Mouse (Mus musculus): Measurements from ENCODE around the gene Abca9. TPM values are rescaled to one million over a fixed set of nuclear protein-coding genes. Genes with fewer than 3 reads are reported as not detected.
A peak's percentile ranks its signal among the peaks of the same experiment; 100 is the strongest.

The Abca9 gene
- polyA plus RNA-seq, 1 experiment: 2.6 TPM

DNA sequence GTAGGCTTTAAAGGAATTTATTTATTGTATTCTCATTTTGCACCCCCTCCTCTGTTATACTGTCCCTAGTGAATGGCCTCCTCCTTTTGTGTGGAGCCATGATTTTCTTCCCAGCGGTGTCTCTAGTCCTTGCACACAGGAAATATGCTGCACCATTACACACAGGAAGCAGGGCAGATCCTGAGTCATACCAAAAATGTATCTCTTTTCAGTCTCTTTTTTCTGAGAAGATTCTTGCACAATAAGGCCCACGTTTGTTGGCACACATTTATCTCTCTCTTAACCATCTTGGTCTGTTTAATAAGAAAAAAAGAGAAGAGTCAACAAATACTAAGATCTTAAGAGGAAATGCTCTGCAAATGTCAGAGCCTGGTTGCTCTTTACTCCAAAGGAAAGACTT, 76.7 kb downstream of the Abca9 start:
- no peaks in the 10 kb centered on the region for H3K27me3 ChIP-seq (replicated peaks; ENCODE audit: control insufficient read depth, insufficient read depth, low read length)
- WGBS: 69% methylated on average over 2 of the region's 2 CpGs
- TF ChIP-seq CTCF (conservative IDR thresholded peaks at IDR 0.05; ENCODE audit: insufficient read depth, insufficient read length, low read depth, low read length) (no peak), POLR2A (IDR thresholded peaks at IDR 0.05; ENCODE audit: low read depth, low read length) (no peak)
- H3K36me3 ChIP-seq (ENCODE audit: control insufficient read depth, insufficient read depth, low read length): no peaks in the 10 kb centered on the region
- H3K4me3 ChIP-seq (ENCODE audit: insufficient read depth, low read depth, low read length): no peak overlapping the region
- H3K27ac ChIP-seq (ENCODE audit: insufficient read depth, low read depth, low read length): no peak overlapping the region
- no peak for DNase-seq
- no peaks in the 10 kb centered on the region for H3K4me1 ChIP-seq (ENCODE audit: control insufficient read depth, insufficient read depth, low read length)

DNA sequence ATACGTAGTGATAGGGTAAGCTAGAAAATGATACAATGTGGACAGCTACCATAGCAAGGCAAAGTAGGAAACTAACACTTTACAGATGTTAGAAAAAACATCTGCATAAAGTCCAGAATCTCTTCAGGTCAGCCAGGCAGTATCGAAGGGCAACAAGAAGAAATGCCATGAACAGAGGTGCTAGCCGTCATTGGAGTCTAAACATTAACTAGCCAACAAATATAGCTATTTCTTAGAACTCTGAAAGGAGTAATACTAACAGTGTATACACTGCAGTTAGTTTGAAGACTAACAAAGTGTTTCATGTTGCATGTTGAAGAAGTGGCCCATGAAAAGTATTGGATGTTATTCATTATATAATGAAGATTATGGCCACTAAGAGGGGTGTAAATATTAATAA, 95.8 kb downstream of the Abca9 start:
- H3K4me3 ChIP-seq (ENCODE audit: insufficient read depth, low read depth, low read length): no peak overlapping the region
- no peak overlapping the region for H3K27ac ChIP-seq (ENCODE audit: insufficient read depth, low read depth, low read length)
- H3K27me3 ChIP-seq (replicated peaks; ENCODE audit: control insufficient read depth, insufficient read depth, low read length): no peaks in the 10 kb centered on the region
- no peaks in the 10 kb centered on the region for H3K4me1 ChIP-seq (ENCODE audit: control insufficient read depth, insufficient read depth, low read length)
- H3K36me3 ChIP-seq (ENCODE audit: control insufficient read depth, insufficient read depth, low read length): no peaks in the 10 kb centered on the region
- TF ChIP-seq CTCF (conservative IDR thresholded peaks at IDR 0.05; ENCODE audit: insufficient read depth, insufficient read length, low read depth, low read length): no peak
- no peak for TF ChIP-seq POLR2A (IDR thresholded peaks at IDR 0.05; ENCODE audit: low read depth, low read length)
- no peak for DNase-seq
- 45% methylated on average over 3 of the region's 3 CpGs for WGBS

DNA sequence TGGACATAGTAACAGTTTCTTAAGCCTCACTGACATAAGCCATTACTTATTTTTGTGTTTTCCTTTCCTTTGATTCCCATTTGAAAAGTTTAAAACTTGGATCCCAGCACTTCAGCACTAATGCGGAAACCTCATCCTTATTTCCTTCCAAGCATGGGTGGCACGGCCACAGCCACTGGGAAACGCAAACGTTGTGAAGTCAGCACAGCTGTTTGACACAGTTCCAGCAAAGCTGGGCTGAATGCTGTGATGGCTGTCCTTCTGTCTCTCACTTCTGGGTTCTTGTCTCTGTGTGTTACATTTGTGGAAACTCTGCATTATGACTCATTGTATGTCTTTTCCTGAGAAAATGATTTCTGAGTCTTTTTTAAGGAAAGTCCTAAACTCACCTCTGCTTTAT, 107.0 kb downstream of the Abca9 start:
- Histone ChIP-seq H3K4me3 (ENCODE audit: insufficient read depth, low read depth, low read length) (no peak overlapping the region), H3K36me3 (ENCODE audit: control insufficient read depth, insufficient read depth, low read length) (no peaks in the 10 kb centered on the region), H3K27me3 (replicated peaks; ENCODE audit: control insufficient read depth, insufficient read depth, low read length) (no peaks in the 10 kb centered on the region), H3K27ac (ENCODE audit: insufficient read depth, low read depth, low read length) (no peak overlapping the region), H3K4me1 (ENCODE audit: control insufficient read depth, insufficient read depth, low read length) (no peaks in the 10 kb centered on the region)
- DNase-seq: no peak
- TF ChIP-seq POLR2A (IDR thresholded peaks at IDR 0.05; ENCODE audit: low read depth, low read length) (no peak), CTCF (conservative IDR thresholded peaks at IDR 0.05; ENCODE audit: insufficient read depth, insufficient read length, low read depth, low read length) (no peak)
- WGBS: 63% methylated on average over 4 of the region's 4 CpGs

DNA sequence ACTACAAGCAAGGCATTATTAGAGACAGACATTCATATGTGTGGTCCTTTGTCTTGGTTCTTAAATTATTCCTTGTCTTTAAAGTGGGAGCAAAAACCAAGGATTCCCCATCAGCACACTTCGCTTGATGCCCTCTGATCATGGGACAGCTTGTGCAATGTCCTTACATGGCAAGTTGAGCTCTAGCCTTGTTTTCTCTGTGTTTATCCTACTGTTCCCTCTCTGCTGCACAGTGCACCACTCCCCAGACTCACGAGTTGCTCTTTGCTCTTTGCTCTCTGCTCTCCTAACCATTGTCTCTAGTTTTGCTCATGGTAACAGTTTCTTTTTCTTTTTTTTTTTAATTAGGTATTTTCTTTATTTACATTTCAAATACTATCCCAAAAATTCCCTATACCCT, 107.9 kb downstream of the Abca9 start:
- Histone ChIP-seq H3K27me3 (replicated peaks; ENCODE audit: control insufficient read depth, insufficient read depth, low read length) (no peaks in the 10 kb centered on the region), H3K36me3 (ENCODE audit: control insufficient read depth, insufficient read depth, low read length) (no peaks in the 10 kb centered on the region), H3K4me3 (ENCODE audit: insufficient read depth, low read depth, low read length) (no peak overlapping the region), H3K27ac (ENCODE audit: insufficient read depth, low read depth, low read length) (no peak overlapping the region), H3K4me1 (ENCODE audit: control insufficient read depth, insufficient read depth, low read length) (no peaks in the 10 kb centered on the region)
- DNase-seq: peak; percentile 43
- no peak for TF ChIP-seq CTCF (conservative IDR thresholded peaks at IDR 0.05; ENCODE audit: insufficient read depth, insufficient read length, low read depth, low read length)
- no peak for TF ChIP-seq POLR2A (IDR thresholded peaks at IDR 0.05; ENCODE audit: low read depth, low read length)
- 44% methylated on average over 2 of the region's 2 CpGs for WGBS

DNA sequence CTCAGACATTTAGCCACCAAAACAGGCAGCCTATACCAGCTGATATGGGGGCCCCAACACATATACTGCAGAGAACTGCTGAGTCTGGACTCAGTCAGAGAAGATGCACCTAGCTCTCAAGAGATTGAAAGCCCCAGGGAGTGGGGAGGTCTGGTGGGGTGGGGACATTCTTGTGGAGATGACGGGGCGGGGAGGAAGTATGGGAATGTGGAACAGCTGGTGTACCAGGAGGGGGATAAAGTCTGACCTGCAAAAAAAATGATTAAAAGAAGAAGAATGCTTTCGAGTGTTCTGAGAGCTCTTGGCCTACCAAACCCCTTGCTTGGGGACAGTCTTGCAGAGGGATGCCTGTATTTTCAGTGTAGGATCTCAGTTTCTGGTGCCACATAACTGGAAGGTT, 114.3 kb downstream of the Abca9 start:
- DNase-seq: no peak
- Histone ChIP-seq H3K4me1 (ENCODE audit: control insufficient read depth, insufficient read depth, low read length) (no peaks in the 10 kb centered on the region), H3K4me3 (ENCODE audit: insufficient read depth, low read depth, low read length) (no peak overlapping the region), H3K36me3 (ENCODE audit: control insufficient read depth, insufficient read depth, low read length) (no peaks in the 10 kb centered on the region), H3K27me3 (replicated peaks; ENCODE audit: control insufficient read depth, insufficient read depth, low read length) (no peaks in the 10 kb centered on the region), H3K27ac (ENCODE audit: insufficient read depth, low read depth, low read length) (no peak overlapping the region)
- 57% methylated on average over 3 of the region's 3 CpGs for WGBS
- TF ChIP-seq POLR2A (IDR thresholded peaks at IDR 0.05; ENCODE audit: low read depth, low read length) (no peak), CTCF (conservative IDR thresholded peaks at IDR 0.05; ENCODE audit: insufficient read depth, insufficient read length, low read depth, low read length) (no peak)

Other genes starting within 250 kb of the Abca9 start
- 0.54 and 0.69 TPM in 2 replicates for gene Abca8b, start 172.4 kb downstream of the Abca9 start, polyA plus RNA-seq (2012; rRNA removed)
- gene Abca8a, start 72.2 kb downstream of the Abca9 start, polyA plus RNA-seq (2012; rRNA removed): 7.6 and 9.2 TPM in 2 replicates
- 0.56 and 0.57 TPM in 2 replicates for gene Abca6, start 83.6 kb upstream of the Abca9 start, polyA plus RNA-seq (2012; rRNA removed)
- gene Abca5, start 169.5 kb upstream of the Abca9 start, polyA plus RNA-seq (2012; rRNA removed): 1.3 and 2.0 TPM in 2 replicates
- 5.6 and 6.6 TPM in 2 replicates for gene Map2k6, start 230.9 kb upstream of the Abca9 start, polyA plus RNA-seq (2012; rRNA removed)